Mouse (Mus musculus): Measurements from ENCODE around the gene Cib1.

Cib1 gene

GRCm38 (mm10) chr7:80186531-80187296, 45.9 kb downstream of the Cib1 start, which contains the start of gene Sema4b:
TSS of gene Sema4b (plus strand) at chr7:80186841.
- in situ Hi-C loops (cut with MboI; ENCODE audit: low sequenced_read_pairs) = no loop called here

- in situ Hi-C loops (cut with MboI; ENCODE audit: low sequenced_read_pairs) = no loop called here
Measured at GRCm38 (mm10) chr7:80186021-80186420, 46.6 kb downstream of the Cib1 start.

- in situ Hi-C loops (cut with MboI; ENCODE audit: low sequenced_read_pairs) = no loop called here
Measured at GRCm38 (mm10) chr7:80184968-80185367, 47.6 kb downstream of the Cib1 start.

- in situ Hi-C loops (cut with MboI; ENCODE audit: low sequenced_read_pairs) = no loop called here
Measured at GRCm38 (mm10) chr7:80184551-80184950, 48.1 kb downstream of the Cib1 start.

- in situ Hi-C loops (cut with MboI; ENCODE audit: low sequenced_read_pairs) = no loop called here
Measured at GRCm38 (mm10) chr7:80183969-80184368, 48.6 kb downstream of the Cib1 start.

GRCm38 (mm10) chr7:80183466-80183865, 49.1 kb downstream of the Cib1 start:
- in situ Hi-C loops (cut with MboI; ENCODE audit: low sequenced_read_pairs) = no loop called here

- in situ Hi-C loops (cut with MboI; ENCODE audit: low sequenced_read_pairs) = no loop called here
Measured at GRCm38 (mm10) chr7:80182139-80182538, 50.5 kb downstream of the Cib1 start.

GRCm38 (mm10) chr7:80181078-80181477, 51.5 kb downstream of the Cib1 start:
- in situ Hi-C loops (cut with MboI; ENCODE audit: low sequenced_read_pairs) = no loop called here

- in situ Hi-C loops (cut with MboI; ENCODE audit: low sequenced_read_pairs) = no loop called here
Measured at GRCm38 (mm10) chr7:80180202-80180601, 52.4 kb downstream of the Cib1 start.

- in situ Hi-C loops (cut with MboI; ENCODE audit: low sequenced_read_pairs) = no loop called here
Measured at GRCm38 (mm10) chr7:80179790-80180189, 52.8 kb downstream of the Cib1 start.

GRCm38 (mm10) chr7:80179327-80179726, 53.3 kb downstream of the Cib1 start:
- in situ Hi-C loops (cut with MboI; ENCODE audit: low sequenced_read_pairs) = no loop called here

- in situ Hi-C loops (cut with MboI; ENCODE audit: low sequenced_read_pairs) = no loop called here
Measured at GRCm38 (mm10) chr7:80178037-80178729, 54.4 kb downstream of the Cib1 start.

- in situ Hi-C loops (cut with MboI; ENCODE audit: low sequenced_read_pairs) = no loop called here
Measured at GRCm38 (mm10) chr7:80177438-80177837, 55.2 kb downstream of the Cib1 start.
